Mouse (Mus musculus): ENCODE results near the gene Alox5.
A peak's percentile ranks its signal among the peaks of the same experiment; 100 is the strongest.

Gene Alox5

GRCm38 (mm10) chr6:116417518-116418315, 43.3 kb downstream of the Alox5 start:
- peak; percentile 40 for DNase-seq (ENCODE audit: low spot score)

GRCm38 (mm10) chr6:116416000-116416552, 44.9 kb downstream of the Alox5 start:
- DNase-seq (ENCODE audit: low spot score) = no peak

- no peak for DNase-seq (ENCODE audit: low spot score)
Measured at GRCm38 (mm10) chr6:116415126-116415676, 45.8 kb downstream of the Alox5 start.

GRCm38 (mm10) chr6:116412546-116413325, 48.2 kb downstream of the Alox5 start:
- no peak for DNase-seq (ENCODE audit: low spot score)

GRCm38 (mm10) chr6:116411716-116412115, 49.3 kb downstream of the Alox5 start:
- DNase-seq (ENCODE audit: low spot score) = no peak

- no peak for DNase-seq (ENCODE audit: low spot score)
Measured at GRCm38 (mm10) chr6:116410436-116410835, 50.5 kb downstream of the Alox5 start.

- DNase-seq (ENCODE audit: low spot score) = no peak
Measured at GRCm38 (mm10) chr6:116407956-116408657, 52.9 kb downstream of the Alox5 start.

GRCm38 (mm10) chr6:116407216-116407615, 53.8 kb downstream of the Alox5 start:
- DNase-seq (ENCODE audit: low spot score) = no peak

- no peak for DNase-seq (ENCODE audit: low spot score)
Measured at GRCm38 (mm10) chr6:116406680-116407079, 54.3 kb downstream of the Alox5 start.

GRCm38 (mm10) chr6:116406152-116406551, 54.8 kb downstream of the Alox5 start:
- no peak for DNase-seq (ENCODE audit: low spot score)

GRCm38 (mm10) chr6:116405715-116406114, 55.3 kb downstream of the Alox5 start:
- no peak for DNase-seq (ENCODE audit: low spot score)

- no peak for DNase-seq (ENCODE audit: low spot score)
Measured at GRCm38 (mm10) chr6:116405243-116405642, 55.7 kb downstream of the Alox5 start.

- DNase-seq (ENCODE audit: low spot score) = no peak
Measured at GRCm38 (mm10) chr6:116402426-116402825, 58.6 kb downstream of the Alox5 start.

GRCm38 (mm10) chr6:116401746-116402423, 59.1 kb downstream of the Alox5 start:
- no peak for DNase-seq (ENCODE audit: low spot score)

GRCm38 (mm10) chr6:116398136-116398535, 62.8 kb downstream of the Alox5 start:
- no peak for DNase-seq (ENCODE audit: low spot score)

GRCm38 (mm10) chr6:116397621-116398020, 63.4 kb downstream of the Alox5 start:
- no peak for DNase-seq (ENCODE audit: low spot score)

GRCm38 (mm10) chr6:116394916-116395648, 65.9 kb downstream of the Alox5 start:
- DNase-seq (ENCODE audit: low spot score) = no peak

- DNase-seq (ENCODE audit: low spot score) = no peak
Measured at GRCm38 (mm10) chr6:116389481-116389880, 71.5 kb downstream of the Alox5 start.

GRCm38 (mm10) chr6:116388068-116388467, 72.9 kb downstream of the Alox5 start:
- DNase-seq (ENCODE audit: low spot score) = no peak

- no peak for DNase-seq (ENCODE audit: low spot score)
Measured at GRCm38 (mm10) chr6:116386506-116386905, 74.5 kb downstream of the Alox5 start.

GRCm38 (mm10) chr6:116386045-116386415, 74.9 kb downstream of the Alox5 start:
- DNase-seq (ENCODE audit: low spot score) = no peak
